Mouse (Mus musculus): ENCODE data around the gene Acan. TPM values are rescaled to one million over a fixed set of nuclear protein-coding genes. Genes with fewer than 3 reads are reported as not detected.

Gene Acan
- total and polyA plus RNA-seq, 3 experiments: 0.11 to 0.61 (median 0.26) TPM

GRCm38 (mm10) chr7:79130385-79130784, 77.1 kb downstream of the Acan start:
- no peak for TF ChIP-seq CTCF (IDR thresholded peaks at IDR 0.05)
- no peak for TF ChIP-seq EP300 (IDR thresholded peaks at IDR 0.05; ENCODE audit: insufficient read depth, low read depth, low read length)
- no peak for TF ChIP-seq POLR2A (IDR thresholded peaks at IDR 0.05; ENCODE audit: insufficient read depth, low read depth, low read length)
- intact Hi-C loops (cut with DNase I): loop anchor here (5.0 kb wide), 1 partner anchor 208 kb away; no protein-coding TSS in a partner anchor
- DNase-seq: no peak
- Histone ChIP-seq H3K4me1 (ENCODE audit: control insufficient read depth, insufficient read depth, low read length) (peaks cover 6% of the 10 kb centered on the region; the same call in 1 of the 2 replicates), H3K27me3 (ENCODE audit: control insufficient read depth, insufficient read depth, low read length) (no peaks in the 10 kb centered on the region), H3K9ac (ENCODE audit: low read depth, low read length) (0 out of 2 replicates have a peak overlapping the region, but pooled peaks have one; percentile 4), H3K27ac (no peak overlapping the region; the same call in 1 of the 2 replicates), H3K4me3 (peak overlapping the region; percentile 16; the same call in 1 of the 2 replicates), H3K79me2 (replicated peaks; ENCODE audit: control insufficient read depth, insufficient read depth, low read length) (no peaks in the 10 kb centered on the region), H3K36me3 (ENCODE audit: control insufficient read depth, insufficient read depth, low read length) (no peaks in the 10 kb centered on the region)
- 22% methylated on average over 13 of the region's 13 CpGs for WGBS

GRCm38 (mm10) chr7:79130843-79131444, 77.7 kb downstream of the Acan start, which contains the start of gene Hapln3:
TSS of gene Hapln3 (minus strand) at chr7:79131018.
- Histone ChIP-seq H3K9ac (ENCODE audit: low read depth, low read length) (0 out of 2 replicates have a peak within 1 kb of the TSS, but pooled peaks have one; percentile 4), H3K27me3 (ENCODE audit: control insufficient read depth, insufficient read depth, low read length) (no peaks in the 10 kb centered on the region), H3K27ac (peak within 1 kb of the TSS; percentile 23; the same call in 1 of the 2 replicates), H3K36me3 (ENCODE audit: control insufficient read depth, insufficient read depth, low read length) (no peaks in the 10 kb centered on the region), H3K4me3 (peak within 1 kb of the TSS; percentile 16; the same call in 1 of the 2 replicates), H3K79me2 (replicated peaks; ENCODE audit: control insufficient read depth, insufficient read depth, low read length) (no peaks in the 10 kb centered on the region), H3K4me1 (ENCODE audit: control insufficient read depth, insufficient read depth, low read length) (peaks cover 6% of the 10 kb centered on the region; the same call in 1 of the 2 replicates)
- peak; percentile 31 to 47 for DNase-seq
- TF ChIP-seq POLR2A (IDR thresholded peaks at IDR 0.05; ENCODE audit: insufficient read depth, low read depth, low read length) (no peak), EP300 (IDR thresholded peaks at IDR 0.05; ENCODE audit: insufficient read depth, low read depth, low read length) (no peak), CTCF (IDR thresholded peaks at IDR 0.05) (no peak)
- intact Hi-C loops (cut with DNase I): loop anchor here (5.0 kb wide), 1 partner anchor 209 kb away; no protein-coding TSS in a partner anchor
- 6% methylated on average over 19 of the region's 19 CpGs for WGBS

GRCm38 (mm10) chr7:79133391-79133790, 80.1 kb downstream of the Acan start:
- no peaks in the 10 kb centered on the region for H3K27me3 ChIP-seq (ENCODE audit: control insufficient read depth, insufficient read depth, low read length)
- H3K4me1 ChIP-seq (ENCODE audit: control insufficient read depth, insufficient read depth, low read length): peaks cover 6% of the 10 kb centered on the region; the same call in 1 of the 2 replicates
- no peak for DNase-seq
- H3K9ac ChIP-seq (ENCODE audit: low read depth, low read length): no peak overlapping the region
- H3K79me2 ChIP-seq (replicated peaks; ENCODE audit: control insufficient read depth, insufficient read depth, low read length): no peaks in the 10 kb centered on the region
- intact Hi-C loops (cut with DNase I): loop anchor here (5.0 kb wide), 1 partner anchor 211 kb away; no protein-coding TSS in a partner anchor
- no peak for TF ChIP-seq POLR2A (IDR thresholded peaks at IDR 0.05; ENCODE audit: insufficient read depth, low read depth, low read length)
- peak; percentile 39 for TF ChIP-seq CTCF (IDR thresholded peaks at IDR 0.05)
- no peak for TF ChIP-seq EP300 (IDR thresholded peaks at IDR 0.05; ENCODE audit: insufficient read depth, low read depth, low read length)
- H3K27ac ChIP-seq: no peak overlapping the region
- H3K36me3 ChIP-seq (ENCODE audit: control insufficient read depth, insufficient read depth, low read length): no peaks in the 10 kb centered on the region
- WGBS: 28% methylated on average over 6 of the region's 6 CpGs
- no peak overlapping the region for H3K4me3 ChIP-seq

- intact Hi-C loops (cut with DNase I): no loop called here
- Histone ChIP-seq H3K27ac (no peak overlapping the region), H3K27me3 (ENCODE audit: control insufficient read depth, insufficient read depth, low read length) (no peaks in the 10 kb centered on the region), H3K4me3 (no peak overlapping the region), H3K9ac (ENCODE audit: low read depth, low read length) (no peak overlapping the region), H3K79me2 (replicated peaks; ENCODE audit: control insufficient read depth, insufficient read depth, low read length) (no peaks in the 10 kb centered on the region), H3K4me1 (ENCODE audit: control insufficient read depth, insufficient read depth, low read length) (peaks cover 2% of the 10 kb centered on the region; the same call in 1 of the 2 replicates), H3K36me3 (ENCODE audit: control insufficient read depth, insufficient read depth, low read length) (peaks cover 5% of the 10 kb centered on the region; the same call in 1 of the 2 replicates)
- TF ChIP-seq EP300 (IDR thresholded peaks at IDR 0.05; ENCODE audit: insufficient read depth, low read depth, low read length) (no peak), POLR2A (IDR thresholded peaks at IDR 0.05; ENCODE audit: insufficient read depth, low read depth, low read length) (no peak), CTCF (IDR thresholded peaks at IDR 0.05) (no peak)
- WGBS: 77% methylated on average over 6 of the region's 6 CpGs
- no peak for DNase-seq
These were observed 86.1 kb downstream of the Acan start for GRCm38 (mm10) chr7:79139328-79139824.

GRCm38 (mm10) chr7:79139891-79140591, 86.8 kb downstream of the Acan start:
- Histone ChIP-seq H3K4me3 (no peak overlapping the region), H3K27ac (no peak overlapping the region), H3K79me2 (replicated peaks; ENCODE audit: control insufficient read depth, insufficient read depth, low read length) (no peaks in the 10 kb centered on the region), H3K27me3 (ENCODE audit: control insufficient read depth, insufficient read depth, low read length) (no peaks in the 10 kb centered on the region), H3K4me1 (ENCODE audit: control insufficient read depth, insufficient read depth, low read length) (peaks cover 2% of the 10 kb centered on the region; the same call in 1 of the 2 replicates), H3K9ac (ENCODE audit: low read depth, low read length) (no peak overlapping the region), H3K36me3 (ENCODE audit: control insufficient read depth, insufficient read depth, low read length) (peaks cover 5% of the 10 kb centered on the region; the same call in 1 of the 2 replicates)
- no peak for DNase-seq
- intact Hi-C loops (cut with DNase I): loop anchor here (5.0 kb wide), 2 partner anchors 42 to 207 kb away; no protein-coding TSS in a partner anchor
- no peak for TF ChIP-seq POLR2A (IDR thresholded peaks at IDR 0.05; ENCODE audit: insufficient read depth, low read depth, low read length)
- TF ChIP-seq EP300 (IDR thresholded peaks at IDR 0.05; ENCODE audit: insufficient read depth, low read depth, low read length): no peak
- TF ChIP-seq CTCF (IDR thresholded peaks at IDR 0.05): no peak
- WGBS: 52% methylated on average over 4 of the region's 4 CpGs
